Mouse (Mus musculus) cerebral cortex, adult 2 months (tissue): Measurements from ENCODE around the gene Hemgn.

Experiments used
- WGBS: fragments of 180-500 bp; shearing (Covaris S2); methylation state at CpG from one replicate; pipeline ENCODE4 v1.1.7; 2018; 5-methylcytosine and 5-hydroxymethylcytosine counted together

Hemgn gene

GRCm38 (mm10) chr4:46413406-46413805 is at the start of gene Hemgn:
Gene Hemgn (minus strand): TSS chr4:46413506.
- 81% methylated on average over 7 of the region's 7 CpGs for WGBS

- 71% methylated on average over 2 of the region's 2 CpGs for WGBS
These were observed 45.1 kb upstream of the Hemgn start for GRCm38 (mm10) chr4:46458411-46458810.

- 95% methylated on average over 3 of the region's 3 CpGs for WGBS
These were observed 43.9 kb upstream of the Hemgn start for GRCm38 (mm10) chr4:46457186-46457585.

GRCm38 (mm10) chr4:46456762-46457161 is 43.5 kb upstream of the Hemgn start:
- 89% methylated on average over 4 of the region's 4 CpGs for WGBS

- WGBS, result 70% methylated on average over 5 of the region's 5 CpGs
These were observed 41.0 kb upstream of the Hemgn start for GRCm38 (mm10) chr4:46454097-46454864.

- 55% methylated on average over 13 of the region's 13 CpGs for WGBS
These were observed 39.8 kb upstream of the Hemgn start for GRCm38 (mm10) chr4:46452855-46453719.

GRCm38 (mm10) chr4:46452481-46452850 is 39.2 kb upstream of the Hemgn start:
- under 1% methylated on average over 19 of the region's 19 CpGs for WGBS

GRCm38 (mm10) chr4:46451758-46452480 is 38.6 kb upstream of the Hemgn start:
- WGBS, result under 1% methylated on average over 103 of the region's 111 CpGs

- under 1% methylated on average over 69 of the region's 70 CpGs for WGBS
These were observed 38.0 kb upstream of the Hemgn start for GRCm38 (mm10) chr4:46451240-46451757.

GRCm38 (mm10) chr4:46450519-46451131 is 37.3 kb upstream of the Hemgn start, which contains the start of gene Anp32b:
Gene Anp32b (plus strand): TSS chr4:46450902.
- WGBS, result under 1% methylated on average over 62 of the region's 66 CpGs

- 42% methylated on average over 7 of the region's 7 CpGs for WGBS
These were observed 36.8 kb upstream of the Hemgn start for GRCm38 (mm10) chr4:46450020-46450518.

- WGBS, result 51% methylated on average over 6 of the region's 6 CpGs
These were observed 35.6 kb upstream of the Hemgn start for GRCm38 (mm10) chr4:46448886-46449285.

- 33% methylated on average over 1 of the region's 1 CpGs for WGBS
These were observed 34.2 kb upstream of the Hemgn start for GRCm38 (mm10) chr4:46447461-46447860.

- 62% methylated on average over 9 of the region's 9 CpGs for WGBS
These were observed 32.1 kb upstream of the Hemgn start for GRCm38 (mm10) chr4:46445237-46445945.

- 80% methylated on average over 4 of the region's 4 CpGs for WGBS
These were observed 29.2 kb upstream of the Hemgn start for GRCm38 (mm10) chr4:46442501-46442900.

- 91% methylated on average over 12 of the region's 12 CpGs for WGBS
These were observed 19.2 kb upstream of the Hemgn start for GRCm38 (mm10) chr4:46432339-46433036.

- 45% methylated on average over 10 of the region's 10 CpGs for WGBS
These were observed 15.7 kb upstream of the Hemgn start for GRCm38 (mm10) chr4:46428903-46429499.

GRCm38 (mm10) chr4:46422625-46423024 is 9.3 kb upstream of the Hemgn start:
- 84% methylated on average over 8 of the region's 8 CpGs for WGBS

- WGBS, result 54% methylated on average over 9 of the region's 9 CpGs
These were observed 5.5 kb upstream of the Hemgn start for GRCm38 (mm10) chr4:46418851-46419250.
